Mouse (Mus musculus) adrenal gland, adult 18-20 months (tissue): ENCODE measurements around the gene Apon. TPM values are rescaled to one million over a fixed set of nuclear protein-coding genes. Genes with fewer than 3 reads are reported as not detected.
"Not testable (repeated sequence)": the region's sequence is repeated elsewhere in the genome, so short reads cannot be mapped to it uniquely, and the experiment has no call there.

Experiments used
- DNase-seq, 2 experiments: peaks; one replicate each; pipeline ENCODE4 v3.0.0; 2021 to 2022; ENCODE audit warnings: low spot score in 2 of 2
- total RNA-seq, 2 experiments: library from RNA; stranded (reverse); gene quantifications; 1 replicate in 1 of 2; 2 replicates in 1 of 2; pipeline ENCODE4 v1.2.3; 2021

Apon gene
- total RNA-seq, 2 experiments from 2014 or later: not detected

DNA sequence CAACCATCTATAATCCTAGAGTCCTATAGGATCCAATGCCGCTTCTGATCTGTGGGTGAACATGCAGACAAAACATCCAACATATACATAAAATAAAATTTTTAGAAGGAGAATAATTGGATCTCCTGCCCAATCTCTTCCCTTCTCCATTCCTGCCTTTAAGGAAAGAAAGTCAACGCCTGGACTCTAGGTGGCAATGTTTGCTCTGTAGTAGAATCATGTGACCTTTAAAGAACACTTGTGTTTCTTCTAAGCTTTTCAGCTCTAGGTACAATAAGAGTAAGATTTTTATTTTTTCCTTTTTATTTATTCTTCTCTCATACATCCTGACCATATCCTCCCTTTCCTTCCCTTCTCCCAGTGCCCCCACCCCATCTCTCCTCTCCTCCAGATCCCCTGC is 18.0 kb downstream of the Apon start:
- DNase-seq: no peak

DNA sequence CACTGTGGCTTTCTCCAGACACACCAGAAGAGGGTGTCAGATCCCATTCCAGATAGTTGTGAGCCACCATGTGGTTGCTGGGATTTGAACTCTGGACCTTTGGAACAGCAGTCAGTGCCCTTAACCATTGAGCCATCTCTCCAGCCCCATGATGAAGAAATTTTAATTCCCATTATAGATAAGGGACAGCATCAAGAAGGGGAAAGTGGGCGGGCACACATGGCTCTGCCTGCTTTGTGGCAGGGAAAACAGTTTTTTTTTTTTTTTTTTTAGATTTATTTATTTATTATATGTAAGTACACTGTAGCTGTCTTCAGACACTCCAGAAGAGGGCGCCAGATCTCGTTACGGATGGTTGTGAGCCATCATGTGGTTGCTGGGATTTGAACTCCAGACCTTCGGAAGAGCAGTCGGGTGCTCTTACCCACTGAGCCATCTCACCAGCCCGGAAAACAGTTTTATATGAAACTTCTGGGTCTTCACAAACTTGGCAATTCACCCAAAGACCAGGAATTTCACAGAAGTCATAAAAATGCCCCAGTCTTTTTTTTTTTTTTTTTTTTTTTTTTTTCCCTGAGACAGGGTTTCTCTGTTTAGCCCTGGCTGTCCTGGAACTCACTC is 19.0 kb downstream of the Apon start:
- not testable (repeated sequence) for DNase-seq

- not testable (repeated sequence) for DNase-seq
Measured at GRCm38 (mm10) chr10:128275374-128275773, 21.5 kb downstream of the Apon start.

GRCm38 (mm10) chr10:128278158-128278557 is 24.3 kb downstream of the Apon start:
- no peak for DNase-seq

- no peak for DNase-seq
Measured at GRCm38 (mm10) chr10:128280943-128281342, 27.0 kb downstream of the Apon start.

DNA sequence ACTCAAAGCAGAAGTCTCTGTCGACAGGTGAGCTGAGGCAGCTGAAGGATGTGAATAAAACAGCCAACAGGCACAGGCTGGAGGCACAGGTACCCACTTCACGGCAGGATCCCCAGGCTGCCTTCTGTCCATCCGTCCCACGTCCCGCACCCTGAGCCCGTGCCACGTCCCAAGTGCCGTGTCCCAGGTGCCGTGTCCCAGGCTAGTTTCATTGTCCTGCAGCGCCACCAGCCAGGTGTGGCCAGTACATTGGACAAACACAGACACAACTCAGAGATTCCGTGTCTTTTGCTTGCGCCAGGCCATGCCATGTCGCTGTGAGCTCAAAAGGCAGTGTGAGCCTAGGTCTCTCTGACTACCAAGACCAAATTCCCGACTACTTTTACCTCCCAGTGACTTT is 27.8 kb downstream of the Apon start:
- DNase-seq: no peak

DNA sequence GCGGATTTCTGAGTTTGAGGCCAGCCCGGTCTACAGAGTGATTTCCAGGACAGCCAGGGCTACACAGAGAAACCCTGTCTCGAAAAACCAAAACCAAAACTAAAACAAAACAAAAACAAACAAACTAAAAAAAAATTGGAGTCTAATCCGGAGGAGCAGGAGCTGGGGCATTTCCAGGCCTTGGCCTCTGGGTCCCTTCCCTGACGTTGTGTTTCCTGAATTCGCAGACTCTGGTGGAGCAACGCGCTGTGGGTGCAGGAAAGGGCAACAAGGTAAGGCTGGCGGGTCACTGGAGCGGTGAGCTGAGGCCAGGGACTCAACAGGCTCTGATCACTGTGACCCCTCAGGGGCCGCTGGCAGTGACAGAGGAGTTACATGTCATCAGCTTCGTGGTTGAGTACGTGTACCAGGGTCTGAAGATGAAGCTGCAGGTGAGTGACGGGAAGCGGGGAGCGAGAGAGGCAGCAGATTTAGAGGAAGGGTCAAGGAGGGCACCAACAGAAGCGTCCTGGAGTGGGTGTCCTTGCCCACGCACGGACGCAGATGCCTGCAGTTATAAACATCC is 29.1 kb downstream of the Apon start:
- no peak for DNase-seq

- DNase-seq: peak; percentile 60 to 72
Measured at GRCm38 (mm10) chr10:128283604-128284579, 30.0 kb downstream of the Apon start.

DNA sequence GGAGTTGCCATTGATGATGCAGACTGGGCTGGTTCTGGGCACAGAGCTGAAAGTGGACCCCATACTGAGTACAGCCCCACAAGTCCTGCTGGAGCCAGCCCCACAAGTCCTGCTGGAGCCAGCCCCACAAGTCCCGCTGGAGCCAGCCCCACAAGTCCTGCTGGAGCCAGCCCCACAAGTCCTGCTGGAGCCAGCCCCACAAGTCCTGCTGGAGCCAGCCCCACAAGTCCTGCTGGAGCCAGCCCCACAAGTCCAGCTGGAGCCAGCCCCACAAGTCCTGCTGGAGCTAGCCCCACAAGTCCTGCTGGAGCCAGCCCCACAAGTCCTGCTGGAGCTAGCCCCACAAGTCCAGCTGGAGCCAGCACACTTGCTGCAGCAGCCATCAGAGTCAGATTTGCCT is 36.7 kb downstream of the Apon start:
- not testable (repeated sequence) for DNase-seq

DNA sequence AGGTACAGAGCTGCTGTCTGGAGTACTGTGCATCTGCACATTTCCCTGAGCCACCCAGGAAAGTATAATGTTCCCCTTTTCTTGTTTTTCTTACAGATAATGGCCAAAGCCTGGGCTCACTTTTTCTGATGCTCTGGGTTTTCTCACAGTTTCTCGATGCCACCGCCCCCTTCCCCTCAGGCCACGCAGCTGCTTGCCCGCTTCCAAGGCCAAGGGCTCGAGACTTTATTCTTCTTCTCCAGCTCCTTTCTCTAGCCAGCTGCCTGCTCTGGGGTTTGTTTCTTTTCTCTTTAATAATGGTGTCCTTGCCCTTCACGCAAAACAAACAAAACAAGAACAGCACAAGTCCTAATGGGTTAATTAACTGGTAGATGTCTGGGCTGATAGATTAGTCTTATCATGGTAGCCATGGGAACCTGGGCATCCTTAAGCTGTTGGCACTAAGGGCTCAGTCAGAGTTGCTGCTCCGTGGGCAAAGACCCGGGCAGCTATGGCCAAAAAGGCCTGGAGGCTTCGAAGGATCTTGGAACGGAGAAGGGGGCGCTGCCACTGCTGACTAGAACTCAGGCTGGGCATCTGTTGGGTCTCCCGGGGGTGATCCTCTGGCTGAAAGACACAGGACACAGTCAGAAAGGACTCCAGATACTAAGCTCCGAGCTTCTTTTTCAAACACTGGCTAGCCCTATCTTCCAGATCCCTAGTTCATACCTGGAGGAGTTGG is 42.6 kb downstream of the Apon start:
- no peak for DNase-seq

DNA sequence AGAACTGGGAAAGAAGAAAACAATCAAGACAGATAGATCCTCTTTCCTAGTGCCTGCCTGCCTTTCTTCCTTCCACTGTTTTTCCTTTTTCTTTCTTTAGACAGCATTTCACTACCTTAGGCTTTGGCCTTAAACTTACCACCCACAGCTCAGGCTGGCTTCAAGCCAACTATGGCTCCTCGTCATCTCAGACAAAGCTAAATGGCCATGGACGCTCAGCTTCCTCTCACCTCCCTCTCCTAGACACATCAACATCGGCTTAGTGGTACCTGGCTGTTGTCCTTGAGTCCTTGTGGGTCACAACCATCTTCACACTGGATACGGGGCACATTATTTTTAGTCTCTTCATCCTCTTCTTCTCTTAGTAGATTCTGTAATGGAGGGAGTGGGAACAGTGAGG is 43.3 kb downstream of the Apon start:
- no peak for DNase-seq

- no peak for DNase-seq
Measured at GRCm38 (mm10) chr10:128297622-128298021, 43.7 kb downstream of the Apon start.

GRCm38 (mm10) chr10:128298243-128298642 is 44.3 kb downstream of the Apon start:
- no peak for DNase-seq

DNA sequence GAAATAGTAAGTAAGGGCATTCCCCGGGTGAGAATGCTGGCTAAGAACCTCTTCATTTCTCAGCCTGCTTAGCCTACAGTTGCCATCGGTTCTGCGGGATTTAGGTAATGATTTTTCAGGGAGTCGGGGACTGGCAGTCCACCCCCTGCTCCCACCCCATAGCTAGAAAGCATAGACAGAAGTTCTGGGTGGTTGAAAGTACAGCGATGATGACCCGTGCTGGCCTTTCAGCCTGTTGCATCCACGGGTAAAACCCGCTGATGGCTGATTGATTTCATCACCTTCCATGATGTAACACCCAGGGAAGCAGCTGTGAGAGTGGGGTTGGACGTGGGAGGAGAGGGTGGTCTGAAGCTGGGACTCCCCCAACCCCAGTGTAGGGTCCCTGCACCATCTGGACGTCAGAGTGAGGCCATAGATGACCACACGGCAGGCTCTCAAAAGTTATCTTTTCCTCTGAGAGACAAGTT is 44.8 kb downstream of the Apon start, which contains the start of gene Il23a:
Gene Il23a, minus strand, starts transcription at position 51 of the 470 bp plus-strand sequence.
- DNase-seq: no peak

- DNase-seq: no peak
Measured at GRCm38 (mm10) chr10:128302357-128302756, 48.5 kb downstream of the Apon start.

- no peak for DNase-seq
Measured at GRCm38 (mm10) chr10:128302785-128303125, 48.9 kb downstream of the Apon start.

GRCm38 (mm10) chr10:128303126-128304021 is 49.5 kb downstream of the Apon start, which contains the start of gene Pan2:
Gene Pan2, plus strand, starts transcription at chr10:128303335.
- peak; percentile 99 to 100 for DNase-seq
